Mouse (Mus musculus) lung, postnatal 0 days (tissue): ENCODE measurements around the gene Cuedc2.

Experiments used
- CTCF ChIP-seq: IDR thresholded peaks from 2 replicates; pipeline ENCODE4 v1.5.1; 2016; ENCODE audit warnings: antibody characterized with exemption, mild to moderate bottlenecking
- EP300 ChIP-seq: IDR thresholded peaks from 2 replicates; pipeline ENCODE4 v1.6.1; 2016; ENCODE audit warnings: antibody characterized with exemption, mild to moderate bottlenecking, control low read depth

GRCm38 (mm10) chr19:46304216-46304841 lies 34.2 kb downstream of the Cuedc2 start, which contains the start of gene Nfkb2:
- TF ChIP-seq CTCF, result peak; percentile 92
- no peak for TF ChIP-seq EP300
